In genomic region chr13:43818307-43819019, GRCm38 (mm10) we compare ENCODE assay signal across 25 mouse cellular contexts. TPM values are rescaled to one million over a fixed set of nuclear protein-coding genes. Genes with fewer than 3 reads are reported as not detected.
A peak's percentile ranks its signal among the peaks of the same experiment; 100 is the strongest.
DNase-seq lines count a peak whose midpoint lies in the region; ATAC-seq and TF ChIP-seq lines count a peak whose summit lies in the region.
"Had no signal": no experiment of that assay in that cellular context is flagged by ENCODE, and none has a peak within 500 bp of the region (broad histone marks: within the 10 kb centered on the region; RNA-seq: fewer than 3 reads in every experiment).

No protein-coding gene starts in this region.

- ATAC-seq in intestine, embryonic 16.5 days: no peak
- ATAC-seq: activated CD4-positive, CD25-positive, alpha-beta regulatory T cell, adult 4 months; forebrain, postnatal 0 days; hindbrain, embryonic 16.5 days; Patski had no signal

- no peaks in the 10 kb centered on the region for H3K4me1 ChIP-seq in kidney, adult 2 months (ENCODE audit: control insufficient read depth, insufficient read depth, low read length)
- peaks cover 3% of the 10 kb centered on the region; the same call in 1 of the 2 replicates for H3K4me1 ChIP-seq in intestine, embryonic 16.5 days (ENCODE audit: control insufficient read depth, insufficient read depth, low read length)
- H3K4me1 ChIP-seq: embryonic facial prominence, embryonic 12.5 days; forebrain, embryonic 12.5 days; hindbrain, embryonic 12.5 days had no signal

- TF ChIP-seq CTCF in kidney, adult 2 months (conservative IDR thresholded peaks at IDR 0.05; ENCODE audit: insufficient read depth, insufficient read length, low read depth, low read length): no peak
- no peak for TF ChIP-seq CTCF in layer of hippocampus, adult 2 months (conservative IDR thresholded peaks at IDR 0.05)

- DNase-seq in adrenal gland, postnatal 10 days: peak; percentile 34
- no peak for DNase-seq in adrenal gland, adult 18-20 months (ENCODE audit: low spot score in 2 of 2)
- DNase-seq in kidney, adult 2 months: peak; percentile 37
- no peak for DNase-seq in kidney, postnatal 36 days
- peak; percentile 2 for DNase-seq in NIH3T3 (ENCODE audit: low read depth)
- peak; percentile 2 for DNase-seq in gonadal fat pad, adult 2 months (ENCODE audit: low read depth)
- DNase-seq in layer of hippocampus, adult 2 months (ENCODE audit: low spot score in 2 of 2): no peak
- DNase-seq: adrenal gland, postnatal 36 days; cerebellum, adult 11-12 months; cerebellum, adult 9-10 months; cerebellum, postnatal 25 days; forebrain, postnatal 0 days; gastrocnemius, postnatal 14 days; heart, postnatal 10 days; heart, postnatal 4 days had no signal

- 63% methylated on average over 7 of the region's 7 CpGs for WGBS in kidney, adult 2 months
- WGBS in intestine, embryonic 16.5 days: 66% methylated on average over 7 of the region's 7 CpGs

- H3K36me3 ChIP-seq in kidney, adult 2 months (ENCODE audit: control insufficient read depth, insufficient read depth, low read length): no peaks in the 10 kb centered on the region
- no peaks in the 10 kb centered on the region for H3K36me3 ChIP-seq in intestine, embryonic 16.5 days (ENCODE audit: control insufficient read depth, insufficient read depth, low read length)
- H3K36me3 ChIP-seq: embryonic facial prominence, embryonic 12.5 days; forebrain, embryonic 12.5 days; hindbrain, embryonic 12.5 days had no signal

- H3K4me3 ChIP-seq in kidney, adult 2 months (ENCODE audit: insufficient read depth, low read depth, low read length): no peak overlapping the region
- H3K4me3 ChIP-seq in layer of hippocampus, adult 2 months: no peak overlapping the region
- no peak overlapping the region for H3K4me3 ChIP-seq in intestine, embryonic 16.5 days (ENCODE audit: low read length)
- H3K4me3 ChIP-seq: embryonic facial prominence, embryonic 12.5 days; forebrain, embryonic 12.5 days; hindbrain, embryonic 12.5 days had no signal

- H3K27ac ChIP-seq in kidney, adult 2 months (ENCODE audit: insufficient read depth, low read depth, low read length): no peak overlapping the region
- H3K27ac ChIP-seq in layer of hippocampus, adult 2 months: no peak overlapping the region
- no peak overlapping the region for H3K27ac ChIP-seq in intestine, embryonic 16.5 days (ENCODE audit: low read length)
- H3K27ac ChIP-seq: embryonic facial prominence, embryonic 12.5 days; forebrain, embryonic 12.5 days; hindbrain, embryonic 12.5 days had no signal

- no peak overlapping the region for H3K4me2 ChIP-seq in intestine, embryonic 16.5 days (ENCODE audit: low read depth, low read length)
- H3K4me2 ChIP-seq: embryonic facial prominence, embryonic 12.5 days; forebrain, embryonic 12.5 days; hindbrain, embryonic 12.5 days had no signal

- no peaks in the 10 kb centered on the region for H3K27me3 ChIP-seq in kidney, adult 2 months (replicated peaks; ENCODE audit: control insufficient read depth, insufficient read depth, low read length)
- no peaks in the 10 kb centered on the region for H3K27me3 ChIP-seq in intestine, embryonic 16.5 days (replicated peaks; ENCODE audit: control insufficient read depth, insufficient read depth, low read length)
- H3K27me3 ChIP-seq: embryonic facial prominence, embryonic 12.5 days; forebrain, embryonic 12.5 days; hindbrain, embryonic 12.5 days had no signal

- H3K9ac ChIP-seq in intestine, embryonic 16.5 days (ENCODE audit: low read depth, low read length): no peak overlapping the region
- H3K9ac ChIP-seq: embryonic facial prominence, embryonic 12.5 days; forebrain, embryonic 12.5 days; forebrain, postnatal 0 days; hindbrain, embryonic 12.5 days had no signal

- no peaks in the 10 kb centered on the region for H3K9me3 ChIP-seq in intestine, embryonic 16.5 days (ENCODE audit: control insufficient read depth, low read length)
- H3K9me3 ChIP-seq: forebrain, embryonic 12.5 days; hindbrain, embryonic 12.5 days had no signal

- no peak for TF ChIP-seq POLR2A in kidney, adult 2 months (IDR thresholded peaks at IDR 0.05; ENCODE audit: low read depth, low read length)

RNA-seq across cellular contexts. Expression of gene Cd83, which starts 33.9 kb away (rescaled TPM):
- total RNA-seq in adrenal gland, postnatal 10 days (2021): 1 to 10 TPM; 4.2 to 5.7 TPM
- total RNA-seq in adrenal gland, adult 18-20 months (2021): 1 to 10 TPM; 2.3 to 5.2 TPM
- polyA plus RNA-seq in kidney, adult 2 months (2012; rRNA removed): 1.8 and 3.3 TPM in 2 replicates
- polyA plus RNA-seq in gonadal fat pad, adult 2 months (2012; rRNA removed): 3.3 and 5.4 TPM in 2 replicates
- total RNA-seq in layer of hippocampus, adult 2 months (2021): 1 to 10 TPM; 7.5 to 8.3 TPM
- 9.2 and 9.6 TPM in 2 replicates for polyA plus RNA-seq in intestine, embryonic 16.5 days (2015; fragmentation: Nextera tagmentation; extraction: Ambion mirVana)
- total RNA-seq: granulocyte monocyte progenitor cell, adult 5-6 weeks; MEL had no signal
- polyA plus RNA-seq: C2C12, Patski had no signal

Comparison
In these comparisons a context has a peak if more than half of its experiments do, and no peak if none do; other contexts are left out.
1. DNase-seq: peak in adrenal gland, postnatal 10 days (single experiment), kidney, adult 2 months (single experiment), NIH3T3 (single experiment) and gonadal fat pad, adult 2 months (single experiment); none in adrenal gland, adult 18-20 months (0 of 2), kidney, postnatal 36 days (0 of 2) and layer of hippocampus, adult 2 months (0 of 2).